Mouse (Mus musculus) embryonic fibroblast, embryonic 13.5 days (primary cell): ENCODE results near the gene Prkcq.

Experiments
- CTCF ChIP-seq: IDR thresholded peaks from 2 replicates; pipeline ENCODE4 v1.5.1; 2011; ENCODE audit warnings: mild to moderate bottlenecking, control low read depth, low read length, moderate library complexity, borderline replicate concordance; ENCODE audit not compliant: insufficient read depth
- POLR2A ChIP-seq: IDR thresholded peaks from 2 replicates; pipeline ENCODE4 v1.6.1; 2011; ENCODE audit warnings: low read depth, mild to moderate bottlenecking, control low read depth, low read length, moderate library complexity

GRCm38 (mm10) chr2:11329407-11330224 is 157.7 kb downstream of the Prkcq start:
- no peak for TF ChIP-seq CTCF
- no peak for TF ChIP-seq POLR2A
